Mouse (Mus musculus): ENCODE measurements at regions not wholly inside any gene's neighbourhood (a gene's known extent, or its start where the extent isn't known, plus 50 kb on each side); places are given as distances from the start of the nearest gene placed in this dataset.
A peak's percentile ranks its signal among the peaks of the same experiment; 100 is the strongest.

DNA sequence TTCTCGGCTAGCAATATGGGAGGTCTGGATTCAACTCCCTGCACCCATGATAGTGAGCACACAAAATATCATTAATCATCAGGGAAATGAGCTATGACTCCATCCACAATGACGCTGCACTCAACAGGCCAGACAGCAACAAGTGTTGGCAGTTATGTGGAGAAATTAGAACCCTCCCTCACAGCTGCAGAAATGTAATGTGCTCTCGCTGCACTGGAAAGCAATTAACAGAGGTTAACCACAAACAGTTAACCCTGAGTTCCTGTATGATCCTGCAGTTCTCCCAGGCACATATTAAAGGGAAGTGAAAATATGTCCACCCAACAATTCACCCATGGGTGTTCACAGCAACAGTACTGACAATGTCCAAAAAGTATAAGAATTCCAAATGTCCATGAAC, 54.0 kb upstream of the Jade2 start:
- 72% methylated on average over 3 of the region's 3 CpGs for WGBS
- no peak for DNase-seq (ENCODE audit: low read depth, low spot score)

DNA sequence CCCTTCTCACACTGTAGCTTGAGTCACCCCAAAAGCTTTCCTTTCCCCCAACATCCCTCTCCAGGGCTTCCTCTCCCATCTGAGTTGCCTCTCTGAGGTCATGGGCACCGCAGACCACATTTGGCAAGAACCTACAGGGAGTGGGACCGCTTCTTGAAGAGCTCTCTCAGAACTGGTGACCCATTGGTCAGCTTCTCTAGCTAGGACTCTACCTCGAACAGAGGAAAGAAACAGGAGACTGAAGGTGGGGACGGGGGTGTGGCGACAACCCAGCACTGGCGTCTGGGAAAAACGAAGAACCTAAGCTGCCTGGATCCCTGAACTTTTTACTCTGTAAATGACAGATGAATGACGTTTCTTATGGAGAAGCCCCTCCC, 51.8 kb upstream of the Cdkn2aipnl start:
- WGBS, result 9% methylated on average over 8 of the region's 8 CpGs
- DNase-seq (ENCODE audit: low read depth, low spot score), result peak; percentile 25

DNA sequence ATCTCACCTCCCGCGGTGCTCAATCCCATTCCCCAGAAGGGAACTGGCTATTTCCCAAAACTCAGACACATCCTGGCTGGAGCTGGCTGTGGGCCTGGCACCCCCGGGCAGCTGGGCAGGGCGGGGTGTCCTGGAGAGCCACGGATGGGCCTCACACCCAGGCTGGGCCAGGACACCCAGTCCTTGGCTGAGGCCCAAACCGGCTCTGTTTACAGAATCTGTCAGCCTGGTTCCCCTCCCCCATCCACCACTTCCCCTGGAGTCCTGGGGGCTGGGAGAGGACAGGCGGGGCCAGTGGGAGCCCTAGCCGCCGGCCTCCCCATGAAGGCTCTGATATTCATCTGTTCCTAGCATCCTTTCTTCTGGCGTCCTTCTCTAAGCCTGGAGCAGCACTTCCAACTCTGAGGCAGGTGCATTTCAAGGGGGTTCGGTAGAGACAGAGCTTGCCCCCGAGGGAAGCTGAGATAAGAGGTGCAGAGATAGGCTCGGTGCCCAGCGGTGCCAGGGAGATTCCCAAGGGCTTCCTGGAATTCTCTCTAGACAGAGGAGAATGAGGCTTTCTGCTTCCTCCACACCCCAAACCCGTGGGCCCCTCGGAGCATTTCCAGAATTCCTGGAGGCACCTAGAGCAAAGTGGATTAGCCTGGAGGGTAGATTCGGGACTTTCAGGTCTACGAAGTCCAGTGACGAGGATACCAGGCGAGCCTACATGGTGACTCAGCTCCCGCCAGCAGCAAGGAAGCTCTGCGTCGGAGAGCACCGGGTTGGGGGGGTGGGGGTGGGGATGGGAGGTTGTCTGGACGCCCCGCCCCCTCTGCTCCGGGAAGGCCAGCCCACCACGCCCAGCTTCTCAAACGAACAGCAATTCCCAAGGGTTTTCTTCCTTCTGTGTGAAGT, 51.2 kb upstream of the Cdkn2aipnl start:
- peak; percentile 76 for DNase-seq (ENCODE audit: low read depth, low spot score)
- 2% methylated on average over 29 of the region's 29 CpGs for WGBS
